Mouse (Mus musculus): ENCODE measurements at regions not wholly inside any gene's neighbourhood (a gene's known extent, or its start where the extent isn't known, plus 50 kb on each side); places are given as distances from the start of the nearest gene placed in this dataset.

- TF ChIP-seq CTCF (IDR thresholded peaks at IDR 0.05; ENCODE audit: insufficient read depth, low read depth, low read length): no peak
- TF ChIP-seq POLR2A (IDR thresholded peaks at IDR 0.05; ENCODE audit: insufficient read depth, low read depth, low read length): no peak
Observed at GRCm38 (mm10) chr6:147799861-147800260, 247.2 kb upstream of the Far2 start.
